Mouse (Mus musculus) liver, postnatal 0 days (tissue): ENCODE measurements around the gene Rgs11.

ENCODE experiments used
- CTCF ChIP-seq: sonication (generic); IDR thresholded peaks from 2 replicates; pipeline ENCODE4 v1.5.1; 2016; ENCODE audit warnings: antibody characterized with exemption, low read depth
- EP300 ChIP-seq: IDR thresholded peaks from 2 replicates; pipeline ENCODE4 v1.6.1; 2016; ENCODE audit warnings: antibody characterized with exemption, low read depth, mild to moderate bottlenecking

- no peak for TF ChIP-seq CTCF
- no peak for TF ChIP-seq EP300
Observed at GRCm38 (mm10) chr17:26237667-26238066, 34.9 kb downstream of the Rgs11 start.
